Mouse (Mus musculus): ENCODE measurements around the gene Ptprd. TPM values are rescaled to one million over a fixed set of nuclear protein-coding genes. Genes with fewer than 3 reads are reported as not detected.

Gene Ptprd
- polyA plus RNA-seq, 1 experiment from 2014 or later: 14.3 TPM

GRCm38 (mm10) chr4:77077607-77078006, 1134.2 kb downstream of the Ptprd start:
- Histone ChIP-seq H3K27me3 (replicated peaks) (no peaks in the 10 kb centered on the region), H3K36me3 (no peaks in the 10 kb centered on the region), H3K4me2 (no peak overlapping the region), H3K27ac (ENCODE audit: poor library complexity, severe bottlenecking) (no peak overlapping the region), H3K4me3 (no peak overlapping the region), H3K9ac (no peak overlapping the region), H3K4me1 (replicated peaks) (no peaks in the 10 kb centered on the region), H3K9me3 (replicated peaks) (no peaks in the 10 kb centered on the region)
- ATAC-seq (ENCODE audit: insufficient number of reproducible peaks, low FRiP score): no peak
- 73% methylated on average over 4 of the region's 4 CpGs for WGBS

- WGBS: 57% methylated on average over 6 of the region's 6 CpGs
- no peak overlapping the region for H3K4me3 ChIP-seq
Observed at GRCm38 (mm10) chr4:77050536-77051207, 1161.1 kb downstream of the Ptprd start.

GRCm38 (mm10) chr4:77004483-77004882, 1207.3 kb downstream of the Ptprd start:
- Histone ChIP-seq H3K27me3 (replicated peaks) (no peaks in the 10 kb centered on the region), H3K36me3 (no peaks in the 10 kb centered on the region), H3K4me3 (no peak overlapping the region), H3K4me1 (replicated peaks) (no peaks in the 10 kb centered on the region), H3K9ac (no peak overlapping the region), H3K4me2 (no peak overlapping the region), H3K27ac (ENCODE audit: poor library complexity, severe bottlenecking) (no peak overlapping the region), H3K9me3 (replicated peaks) (0 out of 2 replicates have a peak, but pooled peaks cover 4% of the 10 kb centered on the region)
- ATAC-seq (ENCODE audit: insufficient number of reproducible peaks, low FRiP score): no peak
- WGBS: 41% methylated on average over 1 of the region's 1 CpGs

More at GRCm38 (mm10) chr4:77050536-77051207, 1161.1 kb downstream of the Ptprd start:
- Histone ChIP-seq H3K4me2 (no peak overlapping the region), H3K9me3 (replicated peaks) (no peaks in the 10 kb centered on the region), H3K9ac (no peak overlapping the region), H3K36me3 (no peaks in the 10 kb centered on the region), H3K27me3 (replicated peaks) (no peaks in the 10 kb centered on the region), H3K27ac (ENCODE audit: poor library complexity, severe bottlenecking) (no peak overlapping the region), H3K4me1 (replicated peaks) (no peaks in the 10 kb centered on the region)
- ATAC-seq (ENCODE audit: insufficient number of reproducible peaks, low FRiP score): no peak

GRCm38 (mm10) chr4:76996172-76996571, 1215.6 kb downstream of the Ptprd start:
- no peak overlapping the region for H3K4me3 ChIP-seq
- 81% methylated on average over 4 of the region's 4 CpGs for WGBS
- no peaks in the 10 kb centered on the region for H3K36me3 ChIP-seq
- no peak overlapping the region for H3K27ac ChIP-seq (ENCODE audit: poor library complexity, severe bottlenecking)
- no peak overlapping the region for H3K9ac ChIP-seq
- no peak for ATAC-seq (ENCODE audit: insufficient number of reproducible peaks, low FRiP score)
- H3K27me3 ChIP-seq (replicated peaks): no peaks in the 10 kb centered on the region
- no peak overlapping the region for H3K4me2 ChIP-seq
- no peaks in the 10 kb centered on the region for H3K4me1 ChIP-seq (replicated peaks)
- H3K9me3 ChIP-seq (replicated peaks): no peaks in the 10 kb centered on the region

GRCm38 (mm10) chr4:76989961-76990360, 1221.8 kb downstream of the Ptprd start:
- WGBS: 79% methylated on average over 1 of the region's 1 CpGs
- Histone ChIP-seq H3K9me3 (replicated peaks) (no peaks in the 10 kb centered on the region), H3K36me3 (no peaks in the 10 kb centered on the region), H3K27me3 (replicated peaks) (no peaks in the 10 kb centered on the region), H3K4me2 (no peak overlapping the region), H3K27ac (ENCODE audit: poor library complexity, severe bottlenecking) (no peak overlapping the region), H3K4me3 (no peak overlapping the region), H3K9ac (no peak overlapping the region), H3K4me1 (replicated peaks) (no peaks in the 10 kb centered on the region)
- ATAC-seq (ENCODE audit: insufficient number of reproducible peaks, low FRiP score): no peak

GRCm38 (mm10) chr4:76977056-76977809, 1234.5 kb downstream of the Ptprd start:
- Histone ChIP-seq H3K4me2 (no peak overlapping the region), H3K27ac (ENCODE audit: poor library complexity, severe bottlenecking) (no peak overlapping the region), H3K4me3 (no peak overlapping the region), H3K36me3 (no peaks in the 10 kb centered on the region), H3K9me3 (replicated peaks) (no peaks in the 10 kb centered on the region), H3K4me1 (replicated peaks) (no peaks in the 10 kb centered on the region), H3K9ac (no peak overlapping the region), H3K27me3 (replicated peaks) (no peaks in the 10 kb centered on the region)
- no peak for ATAC-seq (ENCODE audit: insufficient number of reproducible peaks, low FRiP score)
- WGBS: 75% methylated on average over 3 of the region's 3 CpGs

- no peak for ATAC-seq (ENCODE audit: insufficient number of reproducible peaks, low FRiP score)
- no peak overlapping the region for H3K4me2 ChIP-seq
- 41% methylated on average over 3 of the region's 3 CpGs for WGBS
Observed at GRCm38 (mm10) chr4:76948251-76948650, 1263.5 kb downstream of the Ptprd start.

GRCm38 (mm10) chr4:76941382-76942360, 1270.1 kb downstream of the Ptprd start:
- Histone ChIP-seq H3K4me2 (no peak overlapping the region), H3K4me3 (no peak overlapping the region), H3K27ac (ENCODE audit: poor library complexity, severe bottlenecking) (no peak overlapping the region), H3K9ac (no peak overlapping the region), H3K36me3 (no peaks in the 10 kb centered on the region), H3K27me3 (replicated peaks) (no peaks in the 10 kb centered on the region), H3K9me3 (replicated peaks) (no peaks in the 10 kb centered on the region), H3K4me1 (replicated peaks) (no peaks in the 10 kb centered on the region)
- WGBS: 81% methylated on average over 6 of the region's 6 CpGs
- no peak for ATAC-seq (ENCODE audit: insufficient number of reproducible peaks, low FRiP score)

More at GRCm38 (mm10) chr4:76948251-76948650, 1263.5 kb downstream of the Ptprd start:
- H3K27me3 ChIP-seq (replicated peaks): no peaks in the 10 kb centered on the region
- H3K27ac ChIP-seq (ENCODE audit: poor library complexity, severe bottlenecking): no peak overlapping the region
- H3K36me3 ChIP-seq: no peaks in the 10 kb centered on the region
- H3K9ac ChIP-seq: no peak overlapping the region
- H3K4me3 ChIP-seq: no peak overlapping the region
- H3K9me3 ChIP-seq (replicated peaks): no peaks in the 10 kb centered on the region
- no peaks in the 10 kb centered on the region for H3K4me1 ChIP-seq (replicated peaks)

- no peak overlapping the region for H3K27ac ChIP-seq (ENCODE audit: poor library complexity, severe bottlenecking)
- WGBS: 74% methylated on average over 2 of the region's 2 CpGs
- H3K36me3 ChIP-seq: no peaks in the 10 kb centered on the region
- no peak for ATAC-seq (ENCODE audit: insufficient number of reproducible peaks, low FRiP score)
- no peaks in the 10 kb centered on the region for H3K9me3 ChIP-seq (replicated peaks)
- H3K9ac ChIP-seq: no peak overlapping the region
- no peaks in the 10 kb centered on the region for H3K4me1 ChIP-seq (replicated peaks)
- H3K4me3 ChIP-seq: no peak overlapping the region
- no peak overlapping the region for H3K4me2 ChIP-seq
- no peaks in the 10 kb centered on the region for H3K27me3 ChIP-seq (replicated peaks)
Observed at GRCm38 (mm10) chr4:76931559-76931958, 1280.2 kb downstream of the Ptprd start.

- Histone ChIP-seq H3K4me1 (replicated peaks) (no peaks in the 10 kb centered on the region), H3K27ac (ENCODE audit: poor library complexity, severe bottlenecking) (no peak overlapping the region), H3K4me3 (no peak overlapping the region), H3K9ac (no peak overlapping the region), H3K4me2 (no peak overlapping the region), H3K36me3 (no peaks in the 10 kb centered on the region), H3K27me3 (replicated peaks) (no peaks in the 10 kb centered on the region), H3K9me3 (replicated peaks) (no peaks in the 10 kb centered on the region)
- WGBS: 67% methylated on average over 5 of the region's 5 CpGs
- ATAC-seq (ENCODE audit: insufficient number of reproducible peaks, low FRiP score): no peak
Observed at GRCm38 (mm10) chr4:76913532-76914150, 1298.1 kb downstream of the Ptprd start.

Data from heart, embryonic 12.5 days (tissue).